Mouse (Mus musculus): ENCODE measurements around the gene Acan.

DNA sequence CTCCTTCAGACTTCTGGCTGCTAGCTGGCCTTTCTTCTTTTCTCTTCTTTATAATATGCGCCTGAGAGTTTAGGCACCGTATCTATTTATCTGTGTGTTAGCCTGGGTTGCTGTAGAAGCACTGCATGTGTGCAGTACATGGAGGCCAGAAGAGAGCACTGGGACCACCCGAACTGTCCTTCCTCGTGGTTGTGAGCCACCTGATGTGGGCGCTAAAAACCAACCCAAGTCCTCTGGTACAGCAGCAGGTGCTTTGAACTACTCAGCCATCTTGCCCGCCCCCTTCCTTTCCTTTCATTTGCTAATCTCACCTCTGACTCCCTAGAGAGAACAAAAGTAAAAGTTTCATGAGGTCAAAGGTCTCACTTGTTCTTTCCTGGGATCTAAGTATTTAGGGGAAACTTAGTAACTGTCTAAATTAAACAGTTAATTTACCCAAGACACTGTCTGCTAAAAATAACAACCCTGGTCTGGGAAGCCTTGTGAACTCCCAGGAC, 86.1 kb downstream of the Acan start:
- TF ChIP-seq CTCF (conservative IDR thresholded peaks at IDR 0.05; ENCODE audit: low read length) (no peak), POU5F1 (IDR thresholded peaks at IDR 0.05; ENCODE audit: borderline replicate concordance, low read length) (no peak)
